Mouse (Mus musculus): Measurements from ENCODE around the gene Hacl1. TPM values are rescaled to one million over a fixed set of nuclear protein-coding genes. Genes with fewer than 3 reads are reported as not detected.

Hacl1 gene
- total and polyA plus RNA-seq, 2 experiments: 631 to 647 TPM

- WGBS: 73% methylated on average over 7 of the region's 7 CpGs
- peaks cover 8% of the 10 kb centered on the region for H3K4me1 ChIP-seq (ENCODE audit: control insufficient read depth, insufficient read depth, low read length)
- no peaks in the 10 kb centered on the region for H3K36me3 ChIP-seq (ENCODE audit: control insufficient read depth, insufficient read depth, low read length)
- H3K9ac ChIP-seq (ENCODE audit: low read depth, low read length): no peak overlapping the region
- no peak for TF ChIP-seq POLR2A (IDR thresholded peaks at IDR 0.05; ENCODE audit: extremely low read depth, insufficient read depth, low read length)
- TF ChIP-seq CTCF (IDR thresholded peaks at IDR 0.05; ENCODE audit: low read depth, low read length): no peak
- H3K4me3 ChIP-seq (ENCODE audit: insufficient read depth, low read depth, low read length): no peak overlapping the region
- H3K79me2 ChIP-seq (ENCODE audit: control insufficient read depth, insufficient read depth, low read length): peaks cover 33% of the 10 kb centered on the region
- no peaks in the 10 kb centered on the region for H3K27me3 ChIP-seq (ENCODE audit: control insufficient read depth, insufficient read depth, low read length)
- H3K27ac ChIP-seq (replicated peaks; ENCODE audit: insufficient read depth, low read depth, low read length): no peak overlapping the region
- DNase-seq (ENCODE audit: extremely low read depth, low read depth, low spot score): no peak
Measured at GRCm38 (mm10) chr14:31651206-31651605, 10.1 kb upstream of the Hacl1 start.

- TF ChIP-seq POLR2A (IDR thresholded peaks at IDR 0.05; ENCODE audit: extremely low read depth, insufficient read depth, low read length) (no peak), CTCF (IDR thresholded peaks at IDR 0.05; ENCODE audit: low read depth, low read length) (peak; percentile 29; the same call in 1 of the 2 replicates)
- H3K36me3 ChIP-seq (ENCODE audit: control insufficient read depth, insufficient read depth, low read length): no peaks in the 10 kb centered on the region
- WGBS: 97% methylated on average over 3 of the region's 3 CpGs
Measured at GRCm38 (mm10) chr14:31650347-31650746, 9.3 kb upstream of the Hacl1 start.

GRCm38 (mm10) chr14:31647991-31648390 lies 6.9 kb upstream of the Hacl1 start:
- H3K4me1 ChIP-seq (ENCODE audit: control insufficient read depth, insufficient read depth, low read length): peaks cover 15% of the 10 kb centered on the region
- H3K79me2 ChIP-seq (ENCODE audit: control insufficient read depth, insufficient read depth, low read length): peaks cover 22% of the 10 kb centered on the region; the same call in 1 of the 2 replicates
- H3K36me3 ChIP-seq (ENCODE audit: control insufficient read depth, insufficient read depth, low read length): no peaks in the 10 kb centered on the region
- H3K27me3 ChIP-seq (ENCODE audit: control insufficient read depth, insufficient read depth, low read length): no peaks in the 10 kb centered on the region
- no peak for DNase-seq (ENCODE audit: extremely low read depth, low read depth, low spot score)
- H3K4me3 ChIP-seq (ENCODE audit: insufficient read depth, low read depth, low read length): no peak overlapping the region
- no peak for TF ChIP-seq POLR2A (IDR thresholded peaks at IDR 0.05; ENCODE audit: extremely low read depth, insufficient read depth, low read length)
- TF ChIP-seq CTCF (IDR thresholded peaks at IDR 0.05; ENCODE audit: low read depth, low read length): no peak
- no peak overlapping the region for H3K27ac ChIP-seq (replicated peaks; ENCODE audit: insufficient read depth, low read depth, low read length)
- 77% methylated on average over 10 of the region's 10 CpGs for WGBS
- H3K9ac ChIP-seq (ENCODE audit: low read depth, low read length): no peak overlapping the region

More at GRCm38 (mm10) chr14:31650347-31650746, 9.3 kb upstream of the Hacl1 start:
- Histone ChIP-seq H3K27me3 (ENCODE audit: control insufficient read depth, insufficient read depth, low read length) (no peaks in the 10 kb centered on the region), H3K4me3 (ENCODE audit: insufficient read depth, low read depth, low read length) (no peak overlapping the region), H3K4me1 (ENCODE audit: control insufficient read depth, insufficient read depth, low read length) (peaks cover 13% of the 10 kb centered on the region), H3K79me2 (ENCODE audit: control insufficient read depth, insufficient read depth, low read length) (peaks cover 31% of the 10 kb centered on the region), H3K9ac (ENCODE audit: low read depth, low read length) (no peak overlapping the region), H3K27ac (replicated peaks; ENCODE audit: insufficient read depth, low read depth, low read length) (no peak overlapping the region)
- DNase-seq (ENCODE audit: extremely low read depth, low read depth, low spot score): no peak

DNA sequence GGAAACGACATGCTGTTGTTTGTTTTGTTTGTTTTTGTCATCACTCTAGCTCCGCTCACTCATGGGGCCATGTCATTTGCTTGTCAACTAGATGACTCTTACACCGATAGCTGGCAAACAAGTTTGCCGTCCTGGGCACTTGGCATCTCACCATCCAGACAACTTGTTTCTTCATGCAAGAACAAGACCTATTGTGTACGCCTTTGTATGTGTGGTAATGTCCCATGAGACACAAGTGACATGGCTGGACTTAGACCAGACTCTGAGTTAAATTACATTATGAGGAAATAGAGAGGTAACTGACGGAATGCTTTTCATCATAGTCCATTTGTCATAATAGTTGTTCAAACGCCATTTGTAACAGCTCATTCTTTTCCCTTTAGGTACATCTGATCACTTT lies 4.8 kb upstream of the Hacl1 start:
- no peak for TF ChIP-seq POLR2A (IDR thresholded peaks at IDR 0.05; ENCODE audit: extremely low read depth, insufficient read depth, low read length)
- WGBS: 25% methylated on average over 7 of the region's 7 CpGs
- peak; percentile 74 for DNase-seq (ENCODE audit: extremely low read depth, low read depth, low spot score)
- no peak overlapping the region for H3K4me3 ChIP-seq (ENCODE audit: insufficient read depth, low read depth, low read length)
- no peaks in the 10 kb centered on the region for H3K27me3 ChIP-seq (ENCODE audit: control insufficient read depth, insufficient read depth, low read length)
- peaks cover 19% of the 10 kb centered on the region; the same call in 1 of the 2 replicates for H3K79me2 ChIP-seq (ENCODE audit: control insufficient read depth, insufficient read depth, low read length)
- peaks cover 19% of the 10 kb centered on the region for H3K4me1 ChIP-seq (ENCODE audit: control insufficient read depth, insufficient read depth, low read length)
- peak overlapping the region; percentile 38 for H3K27ac ChIP-seq (replicated peaks; ENCODE audit: insufficient read depth, low read depth, low read length)
- H3K36me3 ChIP-seq (ENCODE audit: control insufficient read depth, insufficient read depth, low read length): no peaks in the 10 kb centered on the region
- no peak overlapping the region for H3K9ac ChIP-seq (ENCODE audit: low read depth, low read length)

- H3K9ac ChIP-seq (ENCODE audit: low read depth, low read length): no peak overlapping the region; the same call in 1 of the 2 replicates
- DNase-seq (ENCODE audit: extremely low read depth, low read depth, low spot score): peak; percentile 89
- no peaks in the 10 kb centered on the region for H3K27me3 ChIP-seq (ENCODE audit: control insufficient read depth, insufficient read depth, low read length)
- 30% methylated on average over 3 of the region's 3 CpGs for WGBS
- H3K36me3 ChIP-seq (ENCODE audit: control insufficient read depth, insufficient read depth, low read length): no peaks in the 10 kb centered on the region
- no peak overlapping the region for H3K4me3 ChIP-seq (ENCODE audit: insufficient read depth, low read depth, low read length)
- H3K79me2 ChIP-seq (ENCODE audit: control insufficient read depth, insufficient read depth, low read length): peaks cover 19% of the 10 kb centered on the region; the same call in 1 of the 2 replicates
- peak overlapping the region; percentile 94 for H3K27ac ChIP-seq (replicated peaks; ENCODE audit: insufficient read depth, low read depth, low read length)
- peaks cover 19% of the 10 kb centered on the region for H3K4me1 ChIP-seq (ENCODE audit: control insufficient read depth, insufficient read depth, low read length)
- TF ChIP-seq CTCF (IDR thresholded peaks at IDR 0.05; ENCODE audit: low read depth, low read length): peak; percentile 41; the same call in 1 of the 2 replicates
- TF ChIP-seq POLR2A (IDR thresholded peaks at IDR 0.05; ENCODE audit: extremely low read depth, insufficient read depth, low read length): no peak
Measured at GRCm38 (mm10) chr14:31644931-31645547, 4.0 kb upstream of the Hacl1 start.

- H3K27ac ChIP-seq (replicated peaks; ENCODE audit: insufficient read depth, low read depth, low read length): peak overlapping the region; percentile 62
Measured at GRCm38 (mm10) chr14:31644183-31644830, 3.2 kb upstream of the Hacl1 start.

More at GRCm38 (mm10) chr14:31644183-31644830, 3.2 kb upstream of the Hacl1 start:
- H3K79me2 ChIP-seq (ENCODE audit: control insufficient read depth, insufficient read depth, low read length): peaks cover 19% of the 10 kb centered on the region; the same call in 1 of the 2 replicates
- peak; percentile 95 for DNase-seq (ENCODE audit: extremely low read depth, low read depth, low spot score)
- no peaks in the 10 kb centered on the region for H3K27me3 ChIP-seq (ENCODE audit: control insufficient read depth, insufficient read depth, low read length)
- peaks cover 3% of the 10 kb centered on the region for H3K36me3 ChIP-seq (ENCODE audit: control insufficient read depth, insufficient read depth, low read length)
- peaks cover 19% of the 10 kb centered on the region for H3K4me1 ChIP-seq (ENCODE audit: control insufficient read depth, insufficient read depth, low read length)
- TF ChIP-seq CTCF (IDR thresholded peaks at IDR 0.05; ENCODE audit: low read depth, low read length) (no peak), POLR2A (IDR thresholded peaks at IDR 0.05; ENCODE audit: extremely low read depth, insufficient read depth, low read length) (no peak)
- 22% methylated on average over 5 of the region's 5 CpGs for WGBS
- no peak overlapping the region for H3K9ac ChIP-seq (ENCODE audit: low read depth, low read length)
- H3K4me3 ChIP-seq (ENCODE audit: insufficient read depth, low read depth, low read length): no peak overlapping the region

All from liver, adult 2 months (tissue).